In genomic region chr8:33981629-33982028, GRCm38 (mm10) we compare ENCODE assay signal across 9 mouse cellular contexts.
DNase-seq lines count a peak whose midpoint lies in the region; ATAC-seq and TF ChIP-seq lines count a peak whose summit lies in the region.
"Had no signal": no experiment of that assay in that cellular context is flagged by ENCODE, and none has a peak within 500 bp of the region (broad histone marks: within the 10 kb centered on the region; RNA-seq: fewer than 3 reads in every experiment).

No protein-coding gene starts in this region.

- WGBS in lung, embryonic 14.5 days, result 75% methylated on average over 4 of the region's 4 CpGs
- WGBS in hindbrain, embryonic 13.5 days, result 77% methylated on average over 4 of the region's 4 CpGs

- H3K9me3 ChIP-seq in lung, embryonic 14.5 days (ENCODE audit: low read depth, low read length), result no peaks in the 10 kb centered on the region
- H3K9me3 ChIP-seq in hindbrain, embryonic 13.5 days, result no peaks in the 10 kb centered on the region

- no peaks in the 10 kb centered on the region for H3K36me3 ChIP-seq in lung, embryonic 14.5 days (ENCODE audit: insufficient read depth)
- no peaks in the 10 kb centered on the region for H3K36me3 ChIP-seq in hindbrain, embryonic 13.5 days

- no peak overlapping the region for H3K4me3 ChIP-seq in lung, embryonic 14.5 days (ENCODE audit: low read depth, low read length)
- no peak overlapping the region for H3K4me3 ChIP-seq in hindbrain, embryonic 13.5 days

- TF ChIP-seq CTCF in lung, embryonic 14.5 days (IDR thresholded peaks at IDR 0.05; ENCODE audit: low read depth), result peak; percentile 47

- ATAC-seq in lung, embryonic 14.5 days (ENCODE audit: insufficient read depth), result no peak
- ATAC-seq in hindbrain, embryonic 13.5 days (ENCODE audit: low FRiP score), result no peak

- DNase-seq in adrenal gland, postnatal 14 days, result peak; percentile 39
- DNase-seq in adrenal gland, postnatal 25 days, result no peak
- peak; percentile 44 for DNase-seq in lung, embryonic 14.5 days
- no peak for DNase-seq in lung, postnatal 25 days (ENCODE audit: low spot score)
- DNase-seq in induced T-regulatory cell, adult 2 months (ENCODE audit: low read depth), result peak; percentile 67
- peak; percentile 34 for DNase-seq in thymus, postnatal 14 days
- no peak for DNase-seq in neural tube, embryonic 10.5 days (ENCODE audit: extremely low spot score, low spot score)

- H3K27ac ChIP-seq in lung, embryonic 14.5 days (ENCODE audit: low read depth), result no peak overlapping the region
- H3K27ac ChIP-seq in hindbrain, embryonic 13.5 days, result no peak overlapping the region
- H3K27ac ChIP-seq: macrophage had no signal

- peaks cover 12% of the 10 kb centered on the region for H3K4me1 ChIP-seq in lung, embryonic 14.5 days (ENCODE audit: insufficient read depth)
- 0 out of 2 replicates have a peak, but pooled peaks cover 5% of the 10 kb centered on the region for H3K4me1 ChIP-seq in hindbrain, embryonic 13.5 days (replicated peaks)

- no peaks in the 10 kb centered on the region for H3K27me3 ChIP-seq in lung, embryonic 14.5 days (ENCODE audit: insufficient read depth, low read length)
- no peaks in the 10 kb centered on the region for H3K27me3 ChIP-seq in hindbrain, embryonic 13.5 days

- H3K9ac ChIP-seq in lung, embryonic 14.5 days, result no peak overlapping the region
- H3K9ac ChIP-seq in hindbrain, embryonic 13.5 days, result no peak overlapping the region

- no peak overlapping the region for H3K4me2 ChIP-seq in lung, embryonic 14.5 days
- H3K4me2 ChIP-seq in hindbrain, embryonic 13.5 days, result no peak overlapping the region

Comparison
In these comparisons a context has a peak if more than half of its experiments do, and no peak if none do; other contexts are left out.
1. DNase-seq: peak in adrenal gland, postnatal 14 days (single experiment), lung, embryonic 14.5 days (single experiment), induced T-regulatory cell, adult 2 months (single experiment) and thymus, postnatal 14 days (single experiment); none in adrenal gland, postnatal 25 days (single experiment), lung, postnatal 25 days (single experiment) and neural tube, embryonic 10.5 days (single experiment).